In the genomic region with DNA sequence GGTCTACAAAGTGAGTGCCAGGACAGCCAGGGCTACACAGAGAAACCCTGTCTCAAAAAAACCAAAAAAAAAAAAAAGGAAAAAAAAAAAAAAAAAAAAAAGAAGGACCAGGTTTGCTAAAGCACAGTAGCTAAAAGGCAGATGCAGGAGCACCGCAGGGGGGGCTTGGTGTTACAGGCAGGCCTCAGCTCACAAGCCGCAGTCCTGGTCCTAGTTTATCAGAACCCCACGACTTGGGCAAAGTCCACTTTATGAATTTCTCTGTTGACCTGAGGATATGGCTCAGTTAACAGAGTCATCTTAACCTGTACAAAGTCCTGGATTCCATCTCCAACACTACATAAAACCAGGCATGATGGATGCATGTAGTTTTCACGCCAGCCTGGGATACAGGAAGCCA, we compare ENCODE assay signal across 34 mouse cellular contexts. TPM values are rescaled to one million over a fixed set of nuclear protein-coding genes. Genes with fewer than 3 reads are reported as not detected.
DNase-seq lines count a peak whose midpoint lies in the region; ATAC-seq and TF ChIP-seq lines count a peak whose summit lies in the region.
"Had no signal": no experiment of that assay in that cellular context is flagged by ENCODE, and none has a peak within 500 bp of the region (broad histone marks: within the 10 kb centered on the region; RNA-seq: fewer than 3 reads in every experiment).

No protein-coding gene starts in this region.

- no peak for TF ChIP-seq RAD21 in MEL (IDR thresholded peaks at IDR 0.05; ENCODE audit: low read depth, low read length)

- H3K4me2 ChIP-seq in kidney, embryonic 15.5 days: no peak overlapping the region
- no peak overlapping the region for H3K4me2 ChIP-seq in intestine, embryonic 16.5 days (ENCODE audit: low read depth, low read length)
- H3K4me2 ChIP-seq: embryonic facial prominence, embryonic 13.5 days; forebrain, embryonic 12.5 days; forebrain, embryonic 15.5 days; heart, embryonic 13.5 days; hindbrain, embryonic 14.5 days had no signal

- peaks cover 21% of the 10 kb centered on the region for H3K4me1 ChIP-seq in kidney, embryonic 15.5 days
- H3K4me1 ChIP-seq in MEL (ENCODE audit: control insufficient read depth in 1 of 2, insufficient read depth in 2 of 2, low read length in 2 of 2): peaks cover 30 to 41% of the 10 kb centered on the region in 2 experiments
- H3K4me1 ChIP-seq in intestine, embryonic 16.5 days (ENCODE audit: control insufficient read depth, insufficient read depth, low read length): peaks cover 13% of the 10 kb centered on the region

- no peak for TF ChIP-seq CTCF in MEL (IDR thresholded peaks at IDR 0.05 in 2 of 3, conservative IDR thresholded peaks at IDR 0.05 in 1 of 3; ENCODE audit: control insufficient read depth in 1 of 3, insufficient read depth in 1 of 3, low read depth in 2 of 3, low read length in 3 of 3, poor library complexity in 1 of 3, severe bottlenecking in 1 of 3)

- no peak overlapping the region for H3K27ac ChIP-seq in kidney, embryonic 15.5 days
- no peak overlapping the region for H3K27ac ChIP-seq in MEL (ENCODE audit: control insufficient read depth, low read depth, low read length)
- peak overlapping the region; percentile 37; the same call in 1 of the 2 replicates for H3K27ac ChIP-seq in intestine, embryonic 16.5 days (ENCODE audit: low read length)
- H3K27ac ChIP-seq: embryonic facial prominence, embryonic 10.5 days; embryonic facial prominence, embryonic 13.5 days; forebrain, embryonic 12.5 days; forebrain, embryonic 15.5 days; heart, adult 2 months; heart, embryonic 10.5 days; heart, embryonic 13.5 days; hindbrain, embryonic 14.5 days had no signal

- WGBS in kidney, embryonic 15.5 days: 92% methylated on average over 4 of the region's 4 CpGs
- WGBS in intestine, embryonic 16.5 days: 90% methylated on average over 4 of the region's 4 CpGs

- peak in 1 of 2 experiments; percentile 5; a peak in 1 of 4 replicates for TF ChIP-seq POLR2A in MEL (IDR thresholded peaks at IDR 0.05; ENCODE audit: control insufficient read depth in 1 of 2, insufficient read depth in 1 of 2, low read depth in 1 of 2, low read length in 2 of 2, poor library complexity in 1 of 2)

- H3K9ac ChIP-seq in kidney, embryonic 15.5 days: no peak overlapping the region
- H3K9ac ChIP-seq in MEL (ENCODE audit: control insufficient read depth, low read depth, low read length, poor library complexity, severe bottlenecking): no peak overlapping the region
- no peak overlapping the region for H3K9ac ChIP-seq in intestine, embryonic 16.5 days (ENCODE audit: low read depth, low read length)
- H3K9ac ChIP-seq: embryonic facial prominence, embryonic 13.5 days; forebrain, embryonic 12.5 days; forebrain, embryonic 15.5 days; heart, embryonic 13.5 days; hindbrain, embryonic 14.5 days had no signal

- H3K36me3 ChIP-seq in kidney, embryonic 15.5 days: peaks cover 47% of the 10 kb centered on the region
- peaks cover 44 to 69% of the 10 kb centered on the region in 2 experiments for H3K36me3 ChIP-seq in MEL (ENCODE audit: control insufficient read depth in 1 of 2, insufficient read depth in 2 of 2, low read length in 2 of 2)
- H3K36me3 ChIP-seq in intestine, embryonic 16.5 days (ENCODE audit: control insufficient read depth, insufficient read depth, low read length): no peaks in the 10 kb centered on the region

- H3K27me3 ChIP-seq in kidney, embryonic 15.5 days: no peaks in the 10 kb centered on the region
- no peaks in the 10 kb centered on the region for H3K27me3 ChIP-seq in MEL (ENCODE audit: control insufficient read depth in 1 of 2, insufficient read depth in 2 of 2, low read length in 2 of 2)
- H3K27me3 ChIP-seq in intestine, embryonic 16.5 days (replicated peaks; ENCODE audit: control insufficient read depth, insufficient read depth, low read length): no peaks in the 10 kb centered on the region
- H3K27me3 ChIP-seq: CH12.LX; embryonic facial prominence, embryonic 13.5 days; forebrain, embryonic 12.5 days; forebrain, embryonic 15.5 days; heart, embryonic 13.5 days had no signal

- H3K9me3 ChIP-seq in kidney, embryonic 15.5 days (replicated peaks): no peaks in the 10 kb centered on the region
- H3K9me3 ChIP-seq in MEL (replicated peaks; ENCODE audit: insufficient read depth, low read length): no peaks in the 10 kb centered on the region
- H3K9me3 ChIP-seq in intestine, embryonic 16.5 days (ENCODE audit: control insufficient read depth, low read length): no peaks in the 10 kb centered on the region
- H3K9me3 ChIP-seq: embryonic facial prominence, embryonic 10.5 days; embryonic facial prominence, embryonic 13.5 days; forebrain, embryonic 12.5 days; forebrain, embryonic 15.5 days; heart, embryonic 10.5 days; heart, embryonic 13.5 days had no signal

- peaks cover 78% of the 10 kb centered on the region for H3K79me2 ChIP-seq in MEL (ENCODE audit: control insufficient read depth, insufficient read depth, low read length, poor library complexity)

- ATAC-seq in kidney, embryonic 15.5 days (replicated peaks; ENCODE audit: low FRiP score): no peak
- peak; percentile 65 for ATAC-seq in intestine, embryonic 16.5 days
- no peak for ATAC-seq in frontal cortex, adult (ENCODE audit: low TSS enrichment)
- ATAC-seq: forebrain, embryonic 15.5 days had no signal

- no peak overlapping the region for H3K4me3 ChIP-seq in kidney, embryonic 15.5 days (replicated peaks)
- H3K4me3 ChIP-seq in MEL (ENCODE audit: control insufficient read depth in 1 of 2, insufficient read depth in 1 of 2, low read depth in 2 of 2, low read length in 2 of 2): no peak overlapping the region
- no peak overlapping the region for H3K4me3 ChIP-seq in intestine, embryonic 16.5 days (ENCODE audit: low read length)
- H3K4me3 ChIP-seq: embryonic facial prominence, embryonic 10.5 days; embryonic facial prominence, embryonic 13.5 days; erythroblast, embryonic 14.5 days; forebrain, embryonic 12.5 days; forebrain, embryonic 15.5 days; heart, adult 2 months; heart, embryonic 10.5 days; heart, embryonic 13.5 days had no signal

- DNase-seq in kidney, adult 8-10 months: peak; percentile 22 to 34
- DNase-seq in kidney, postnatal 14 days: peak; percentile 27
- no peak for DNase-seq in kidney, postnatal 4 days
- no peak for DNase-seq in MEL (ENCODE audit: low read depth, low spot score)
- DNase-seq in cerebellum, postnatal 14 days: no peak
- DNase-seq: adrenal gland, postnatal 10 days; adrenal gland, postnatal 36 days; B cell, adult 2 months; cerebellum, adult 18-20 months; cerebellum, adult 9-11 months; cerebellum, postnatal 36 days; embryo, embryonic 11 days; gastrocnemius, postnatal 10 days; gastrocnemius, postnatal 36 days; heart, adult 2 months; heart, postnatal 14 days; heart, postnatal 4 days had no signal

- no peak for TF ChIP-seq EP300 in MEL (IDR thresholded peaks at IDR 0.05; ENCODE audit: low read depth in 1 of 2, low read length in 2 of 2)

TF ChIP-seq in MEL, 35 proteins besides CTCF, POLR2A, EP300 and RAD21:
- no peak for TF ChIP-seq TBP (IDR thresholded peaks at IDR 0.05; ENCODE audit: low read depth, low read length)
- TF ChIP-seq MAZ (IDR thresholded peaks at IDR 0.05; ENCODE audit: low read depth, low read length): no peak
- no peak for TF ChIP-seq ZKSCAN1 (IDR thresholded peaks at IDR 0.05; ENCODE audit: low read depth, low read length)
- no peak for TF ChIP-seq MEF2A (IDR thresholded peaks at IDR 0.05; ENCODE audit: extremely low read depth, insufficient replicate concordance, low read depth, low read length, poor library complexity, severe bottlenecking)
- TF ChIP-seq ZMIZ1 (IDR thresholded peaks at IDR 0.05; ENCODE audit: low read depth, low read length): no peak
- TF ChIP-seq ZNF384 (IDR thresholded peaks at IDR 0.05; ENCODE audit: low read depth, low read length): peak; percentile 42; the same call in 1 of the 2 replicates
- TF ChIP-seq POLR2AphosphoS5 (IDR thresholded peaks at IDR 0.05; ENCODE audit: borderline replicate concordance, low read depth, low read length): no peak
- TF ChIP-seq CHD1 (IDR thresholded peaks at IDR 0.05; ENCODE audit: low read depth, low read length): no peak

RNA-seq across cellular contexts. Expression of gene Srpk1, which starts 7.2 kb away (rescaled TPM):
- polyA plus RNA-seq in kidney, embryonic 15.5 days (2015; fragmentation: Nextera tagmentation; extraction: Ambion mirVana): 96.3 and 100 TPM in 2 replicates
- total RNA-seq in MEL (2012; rRNA removed): 125 and 138 TPM in 2 replicates
- 100 to 1,000 TPM; 119 to 211 TPM for polyA plus RNA-seq in MEL (2012; ENCODE audit: insufficient read depth in 1 of 2, insufficient read length in 2 of 2, low read depth in 1 of 2, low replicate concordance in 2 of 2, missing spikeins in 1 of 2)
- polyA plus RNA-seq in intestine, embryonic 16.5 days (2015; fragmentation: Nextera tagmentation; extraction: Ambion mirVana): 72.0 and 83.2 TPM in 2 replicates

RNA-seq across cellular contexts. Expression of gene Lhfpl5, which starts 39.9 kb away (rescaled TPM):
- 0.54 and 0.91 TPM in 2 replicates for polyA plus RNA-seq in kidney, embryonic 15.5 days (2015; fragmentation: Nextera tagmentation; extraction: Ambion mirVana)
- not detected in 2 replicates for total RNA-seq in MEL (2012; rRNA removed)
- under 1 TPM in 1 of 2 experiments, not detected in 1; 0.19 TPM for polyA plus RNA-seq in MEL (2012; ENCODE audit: insufficient read depth in 1 of 2, insufficient read length in 2 of 2, low read depth in 1 of 2, low replicate concordance in 2 of 2, missing spikeins in 1 of 2)
- 0.92 and 1.0 TPM in 2 replicates for polyA plus RNA-seq in intestine, embryonic 16.5 days (2015; fragmentation: Nextera tagmentation; extraction: Ambion mirVana)
- total RNA-seq: gastrocnemius, adult 18-20 months; gastrocnemius, postnatal 10 days; gastrocnemius, postnatal 36 days; granulocyte monocyte progenitor cell, adult 5-6 weeks; heart, adult 2 months; heart, postnatal 14 days; heart, postnatal 4 days had no signal
- polyA plus RNA-seq: erythroblast, embryonic 14.5 days had no signal

RNA-seq across cellular contexts. Expression of gene Clps, which starts 54.8 kb away (rescaled TPM):
- 0.78 and 2.6 TPM in 2 replicates for polyA plus RNA-seq in kidney, embryonic 15.5 days (2015; fragmentation: Nextera tagmentation; extraction: Ambion mirVana)
- not detected in 2 replicates for total RNA-seq in MEL (2012; rRNA removed)
- not detected for polyA plus RNA-seq in MEL (2012; ENCODE audit: insufficient read depth in 1 of 2, insufficient read length in 2 of 2, low read depth in 1 of 2, low replicate concordance in 2 of 2, missing spikeins in 1 of 2)
- 1,810 and 2,508 TPM in 2 replicates for polyA plus RNA-seq in intestine, embryonic 16.5 days (2015; fragmentation: Nextera tagmentation; extraction: Ambion mirVana)
- total RNA-seq: adrenal gland, adult 18-20 months; adrenal gland, postnatal 10 days; adrenal gland, postnatal 36 days; CH12.LX; gastrocnemius, adult 18-20 months; gastrocnemius, postnatal 10 days; gastrocnemius, postnatal 36 days; granulocyte monocyte progenitor cell, adult 5-6 weeks; heart, adult 2 months; heart, postnatal 14 days; heart, postnatal 4 days had no signal
- polyA plus RNA-seq: cortical plate, adult 2 months; embryonic facial prominence, embryonic 10.5 days; embryonic facial prominence, embryonic 13.5 days; erythroblast, embryonic 14.5 days; forebrain, embryonic 12.5 days; forebrain, embryonic 15.5 days; hindbrain, embryonic 11.5 days; hindbrain, embryonic 14.5 days had no signal

Comparison
In these comparisons a context has a peak if more than half of its experiments do, and no peak if none do; other contexts are left out.
1. DNase-seq: peak in kidney, adult 8-10 months (2 of 2) and kidney, postnatal 14 days (single experiment); none in kidney, postnatal 4 days (0 of 2), MEL (single experiment) and cerebellum, postnatal 14 days (0 of 2).
2. RNA of gene Clps, which starts 54.8 kb away (polyA plus RNA-seq): 1,810 to 2,508 TPM in intestine, embryonic 16.5 days; 0.78 to 2.6 TPM in kidney, embryonic 15.5 days and not detected in MEL; every median in the first group is over 100 times any median in the second.